Mouse (Mus musculus): Measurements from ENCODE around the gene Aym1.

DNA sequence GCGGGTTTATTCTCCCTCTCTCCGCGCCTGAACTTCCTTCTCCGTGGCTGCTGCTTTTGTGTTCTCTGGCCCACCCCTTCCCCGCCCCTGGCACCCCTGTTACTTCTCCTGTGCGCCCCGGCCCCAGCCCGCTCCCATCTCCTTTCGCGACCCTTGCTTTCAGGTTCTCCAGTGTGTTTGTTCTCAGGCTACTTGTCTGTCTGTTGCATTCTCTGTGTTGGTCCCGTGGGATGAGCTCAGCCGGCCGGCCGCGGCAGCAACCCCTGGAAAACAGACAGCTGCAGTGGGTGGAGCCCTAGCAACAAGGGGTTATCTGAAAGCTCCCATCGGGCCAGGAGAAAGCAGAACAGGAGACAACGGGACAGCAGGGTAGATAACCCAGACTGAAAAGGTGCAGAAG, 21.4 kb upstream of the Aym1 start:
- TF ChIP-seq CTCF (conservative IDR thresholded peaks at IDR 0.05; ENCODE audit: low read length) (no peak), NANOG (IDR thresholded peaks at IDR 0.05; ENCODE audit: borderline replicate concordance, low read length) (no peak)

Data from E14TG2a.4 (cell line).